Mouse (Mus musculus) erythroblast, embryonic 14.5 days (primary cell): Measurements from ENCODE around the gene Gm7029.

Experiments
- GATA1 ChIP-seq: IDR thresholded peaks from 2 replicates; pipeline ENCODE4 v1.6.1; 2012; ENCODE audit warnings: low read length, inconsistent platforms, mixed read lengths
- TAL1 ChIP-seq: IDR thresholded peaks from 3 replicates; pipeline ENCODE4 v1.6.1; 2012; ENCODE audit warnings: low read length, inconsistent platforms, mixed read lengths

GRCm38 (mm10) chr17:33829561-33829960, 44.1 kb upstream of the Gm7029 start:
- no peak for TF ChIP-seq GATA1
- TF ChIP-seq TAL1, result no peak
